Mouse (Mus musculus) A20 (cell line): ENCODE results near the gene Stmn1.
A peak's percentile ranks its signal among the peaks of the same experiment; 100 is the strongest.

Experiments
- DNase-seq: peaks from one replicate; pipeline ENCODE4 v3.0.0-alpha.2; 2011; ENCODE audit warnings: low read depth, low spot score

The Stmn1 gene

GRCm38 (mm10) chr4:134457130-134457825 lies 10.8 kb upstream of the Stmn1 start:
- no peak for DNase-seq

- no peak for DNase-seq
Observed at GRCm38 (mm10) chr4:134458856-134459255, 9.3 kb upstream of the Stmn1 start.

GRCm38 (mm10) chr4:134460277-134460676 lies 7.8 kb upstream of the Stmn1 start:
- DNase-seq, result peak; percentile 66

- no peak for DNase-seq
Observed at GRCm38 (mm10) chr4:134461252-134461651, 6.9 kb upstream of the Stmn1 start.

- no peak for DNase-seq
Observed at GRCm38 (mm10) chr4:134465789-134466188, 2.3 kb upstream of the Stmn1 start.

- DNase-seq, result no peak
Observed at GRCm38 (mm10) chr4:134466381-134467262, 1.5 kb upstream of the Stmn1 start.

GRCm38 (mm10) chr4:134467435-134468214 lies 495 bp upstream of the Stmn1 start:
- DNase-seq, result peak; percentile 24

GRCm38 (mm10) chr4:134468578-134469266 lies 602 bp downstream of the Stmn1 start:
- DNase-seq, result peak; percentile 95

GRCm38 (mm10) chr4:134469341-134469796 lies 1.2 kb downstream of the Stmn1 start:
- DNase-seq, result no peak

- no peak for DNase-seq
Observed at GRCm38 (mm10) chr4:134469985-134470384, 1.9 kb downstream of the Stmn1 start.

GRCm38 (mm10) chr4:134471469-134471868 lies 3.3 kb downstream of the Stmn1 start:
- peak; percentile 47 for DNase-seq

- no peak for DNase-seq
Observed at GRCm38 (mm10) chr4:134473764-134474163, 5.6 kb downstream of the Stmn1 start.

GRCm38 (mm10) chr4:134474240-134474639 lies 6.1 kb downstream of the Stmn1 start:
- no peak for DNase-seq

- DNase-seq, result no peak
Observed at GRCm38 (mm10) chr4:134476899-134477298, 8.8 kb downstream of the Stmn1 start.

GRCm38 (mm10) chr4:134478031-134478430 lies 9.9 kb downstream of the Stmn1 start:
- DNase-seq, result peak; percentile 89

GRCm38 (mm10) chr4:134479839-134480238 lies 11.7 kb downstream of the Stmn1 start:
- DNase-seq, result no peak

GRCm38 (mm10) chr4:134480864-134481263 lies 12.7 kb downstream of the Stmn1 start:
- peak; percentile 77 for DNase-seq

GRCm38 (mm10) chr4:134481270-134481669 lies 13.2 kb downstream of the Stmn1 start:
- DNase-seq, result no peak

- DNase-seq, result no peak
Observed at GRCm38 (mm10) chr4:134482442-134482841, 14.3 kb downstream of the Stmn1 start.

- DNase-seq, result no peak
Observed at GRCm38 (mm10) chr4:134483078-134483688, 15.1 kb downstream of the Stmn1 start.

GRCm38 (mm10) chr4:134483696-134484095 lies 15.6 kb downstream of the Stmn1 start:
- no peak for DNase-seq
